31 mouse cellular contexts compared by ENCODE assay signal in genomic region chr13:96507541-96507940, GRCm38 (mm10). TPM values are rescaled to one million over a fixed set of nuclear protein-coding genes. Genes with fewer than 3 reads are reported as not detected.
"Had no signal": no experiment of that assay in that cellular context is flagged by ENCODE, and none has a peak within 500 bp of the region (broad histone marks: within the 10 kb centered on the region; RNA-seq: fewer than 3 reads in every experiment).

No protein-coding gene starts in this region.

- ATAC-seq: forebrain, postnatal 0 days; hindbrain, postnatal 0 days; intestine, embryonic 16.5 days had no signal

- H3K9ac ChIP-seq: forebrain, postnatal 0 days; heart, embryonic 13.5 days; heart, embryonic 15.5 days; hindbrain, embryonic 13.5 days; hindbrain, embryonic 15.5 days; kidney, embryonic 15.5 days; limb, embryonic 13.5 days had no signal

- H3K4me1 ChIP-seq: hindbrain, embryonic 13.5 days; hindbrain, embryonic 15.5 days had no signal

- DNase-seq: forebrain, postnatal 0 days; gastrocnemius, postnatal 14 days; gastrocnemius, postnatal 36 days; heart, adult 11 months; heart, adult 2 months; heart, postnatal 14 days; heart, postnatal 36 days; kidney, adult 11 months; kidney, adult 2 months; kidney, adult 9 months; kidney, postnatal 14 days; kidney, postnatal 36 days; layer of hippocampus, adult 9-11 months; layer of hippocampus, postnatal 36 days; left cerebral cortex, postnatal 4 days had no signal

- H3K9me3 ChIP-seq: heart, embryonic 13.5 days; heart, embryonic 15.5 days; hindbrain, embryonic 13.5 days; hindbrain, embryonic 15.5 days; kidney, embryonic 15.5 days; limb, embryonic 13.5 days had no signal

- H3K27me3 ChIP-seq: heart, embryonic 13.5 days; heart, embryonic 15.5 days; hindbrain, embryonic 13.5 days; hindbrain, embryonic 15.5 days; kidney, embryonic 15.5 days; limb, embryonic 13.5 days had no signal

- H3K27ac ChIP-seq: heart, adult 2 months; heart, embryonic 13.5 days; heart, embryonic 15.5 days; hindbrain, embryonic 13.5 days; hindbrain, embryonic 15.5 days; hindbrain, postnatal 0 days; kidney, embryonic 15.5 days; kidney, postnatal 0 days; limb, embryonic 13.5 days had no signal

- H3K4me3 ChIP-seq: heart, adult 2 months; heart, embryonic 13.5 days; heart, embryonic 15.5 days; hindbrain, embryonic 13.5 days; hindbrain, embryonic 15.5 days; kidney, embryonic 15.5 days; limb, embryonic 13.5 days had no signal

- H3K4me2 ChIP-seq: heart, embryonic 11.5 days; heart, embryonic 13.5 days; heart, embryonic 15.5 days; hindbrain, embryonic 13.5 days; hindbrain, embryonic 15.5 days; kidney, embryonic 15.5 days; limb, embryonic 13.5 days had no signal

- H3K36me3 ChIP-seq: heart, embryonic 15.5 days; hindbrain, embryonic 13.5 days; hindbrain, embryonic 15.5 days; kidney, embryonic 15.5 days; limb, embryonic 13.5 days had no signal

RNA-seq across cellular contexts. Expression of gene Gm17622, which starts 17.0 kb away (rescaled TPM):
- polyA plus RNA-seq: forebrain, postnatal 0 days; gonadal fat pad, adult 2 months; heart, adult 2 months; heart, embryonic 11.5 days; heart, embryonic 13.5 days; heart, embryonic 15.5 days; heart, postnatal 0 days; hindbrain, embryonic 11.5 days; hindbrain, embryonic 13.5 days; hindbrain, embryonic 15.5 days; hindbrain, postnatal 0 days; intestine, embryonic 14.5 days; intestine, embryonic 16.5 days; kidney, adult 2 months; kidney, embryonic 15.5 days; kidney, postnatal 0 days; large intestine, adult 2 months; limb, embryonic 11.5 days; limb, embryonic 13.5 days had no signal

RNA-seq across cellular contexts. Expression of gene Ankdd1b, which starts 36.5 kb away (rescaled TPM):
- polyA plus RNA-seq: forebrain, postnatal 0 days; hindbrain, embryonic 11.5 days; hindbrain, embryonic 15.5 days; limb, embryonic 13.5 days had no signal
